Mouse (Mus musculus) lung, postnatal 14 days (tissue): ENCODE measurements around the gene Foxred2.
A peak's percentile ranks its signal among the peaks of the same experiment; 100 is the strongest.

Source experiments
- DNase-seq: peaks from one replicate; pipeline ENCODE4 v3.0.0; 2021

The Foxred2 gene

GRCm38 (mm10) chr15:77956404-77956901 lies at the start of gene Foxred2:
TSS of gene Foxred2 (minus strand) at chr15:77956722.
- peak; percentile 77 for DNase-seq

GRCm38 (mm10) chr15:78003929-78004328 lies 47.4 kb upstream of the Foxred2 start:
- no peak for DNase-seq

- DNase-seq: no peak
Observed at GRCm38 (mm10) chr15:78001400-78001799, 44.9 kb upstream of the Foxred2 start.

GRCm38 (mm10) chr15:77988541-77988940 lies 32.0 kb upstream of the Foxred2 start:
- DNase-seq: no peak

- no peak for DNase-seq
Observed at GRCm38 (mm10) chr15:77983391-77983790, 26.9 kb upstream of the Foxred2 start.

- peak; percentile 13 for DNase-seq
Observed at GRCm38 (mm10) chr15:77982195-77982939, 25.8 kb upstream of the Foxred2 start.

GRCm38 (mm10) chr15:77981181-77981680 lies 24.7 kb upstream of the Foxred2 start:
- no peak for DNase-seq

- DNase-seq: no peak
Observed at GRCm38 (mm10) chr15:77979427-77979865, 22.9 kb upstream of the Foxred2 start.

- DNase-seq: no peak
Observed at GRCm38 (mm10) chr15:77977663-77978062, 21.1 kb upstream of the Foxred2 start.

GRCm38 (mm10) chr15:77974165-77974841 lies 17.8 kb upstream of the Foxred2 start:
- DNase-seq: no peak

- DNase-seq: peak; percentile 98
Observed at GRCm38 (mm10) chr15:77970470-77971292, 14.2 kb upstream of the Foxred2 start, which contains the start of gene Eif3d. TSS of gene Eif3d (minus strand) at chr15:77970813.

- no peak for DNase-seq
Observed at GRCm38 (mm10) chr15:77969940-77970469, 13.5 kb upstream of the Foxred2 start.

- no peak for DNase-seq
Observed at GRCm38 (mm10) chr15:77965117-77965528, 8.6 kb upstream of the Foxred2 start.

- no peak for DNase-seq
Observed at GRCm38 (mm10) chr15:77962447-77962846, 5.9 kb upstream of the Foxred2 start.

GRCm38 (mm10) chr15:77960693-77961092 lies 4.2 kb upstream of the Foxred2 start:
- no peak for DNase-seq

- no peak for DNase-seq
Observed at GRCm38 (mm10) chr15:77958071-77958470, 1.5 kb upstream of the Foxred2 start.

GRCm38 (mm10) chr15:77957625-77958024 lies 1.1 kb upstream of the Foxred2 start:
- no peak for DNase-seq

GRCm38 (mm10) chr15:77955440-77956403 lies 800 bp downstream of the Foxred2 start:
- DNase-seq: no peak

GRCm38 (mm10) chr15:77954362-77954761 lies 2.2 kb downstream of the Foxred2 start:
- no peak for DNase-seq

GRCm38 (mm10) chr15:77952921-77953320 lies 3.6 kb downstream of the Foxred2 start:
- no peak for DNase-seq

GRCm38 (mm10) chr15:77949061-77949460 lies 7.5 kb downstream of the Foxred2 start:
- DNase-seq: no peak
